In the genomic region with DNA sequence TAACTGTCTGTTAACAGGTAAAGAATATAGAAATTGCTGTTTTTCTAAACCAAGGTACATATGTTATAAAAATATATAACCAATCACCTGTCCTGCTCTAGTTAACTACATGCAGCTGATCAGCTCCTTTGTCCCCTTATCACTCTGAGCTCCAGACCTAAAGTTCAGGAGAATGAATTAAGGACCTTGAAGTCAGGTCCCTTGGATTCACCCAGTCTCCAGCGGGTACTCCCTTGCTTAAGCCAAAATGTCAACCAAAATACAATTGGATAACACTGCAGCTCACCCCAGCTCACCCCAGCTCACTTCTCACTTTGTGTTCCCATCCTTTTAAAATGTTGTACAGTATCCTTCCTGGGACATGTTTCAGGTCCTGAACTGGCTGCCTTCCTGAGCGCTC, we compare ENCODE assay signal across 21 mouse cellular contexts. TPM values are rescaled to one million over a fixed set of nuclear protein-coding genes. Genes with fewer than 3 reads are reported as not detected.
DNase-seq lines count a peak whose midpoint lies in the region; ATAC-seq and TF ChIP-seq lines count a peak whose summit lies in the region.
"Had no signal": no experiment of that assay in that cellular context is flagged by ENCODE, and none has a peak within 500 bp of the region (broad histone marks: within the 10 kb centered on the region; RNA-seq: fewer than 3 reads in every experiment).

No protein-coding gene starts in this region.

- peaks cover 8% of the 10 kb centered on the region; the same call in 1 of the 2 replicates for H3K4me1 ChIP-seq in kidney, adult 2 months (ENCODE audit: control insufficient read depth, insufficient read depth, low read length)
- peaks cover 6% of the 10 kb centered on the region for H3K4me1 ChIP-seq in midbrain, embryonic 11.5 days (ENCODE audit: control insufficient read depth, insufficient read depth, low read length)
- peaks cover 37% of the 10 kb centered on the region for H3K4me1 ChIP-seq in midbrain, embryonic 10.5 days
- no peaks in the 10 kb centered on the region; the same call in 1 of the 2 replicates for H3K4me1 ChIP-seq in embryonic fibroblast, embryonic 13.5 days (ENCODE audit: control insufficient read depth, insufficient read depth, low read length)

- H3K9ac ChIP-seq in midbrain, embryonic 11.5 days (ENCODE audit: low read length), result no peak overlapping the region
- H3K9ac ChIP-seq: embryonic facial prominence, embryonic 13.5 days; forebrain, embryonic 13.5 days; forebrain, postnatal 0 days; hindbrain, embryonic 13.5 days had no signal

- no peak for ATAC-seq in midbrain, embryonic 11.5 days (ENCODE audit: low FRiP score)
- ATAC-seq: activated CD4-positive, CD25-positive, alpha-beta regulatory T cell, adult 4 months; forebrain, embryonic 13.5 days; forebrain, postnatal 0 days; hindbrain, postnatal 0 days; Patski had no signal

- H3K36me3 ChIP-seq in kidney, adult 2 months (ENCODE audit: control insufficient read depth, insufficient read depth, low read length), result no peaks in the 10 kb centered on the region
- no peaks in the 10 kb centered on the region for H3K36me3 ChIP-seq in midbrain, embryonic 11.5 days (ENCODE audit: control insufficient read depth, insufficient read depth, low read length)
- H3K36me3 ChIP-seq in midbrain, embryonic 10.5 days, result no peaks in the 10 kb centered on the region
- H3K36me3 ChIP-seq: embryonic facial prominence, embryonic 13.5 days; hindbrain, embryonic 13.5 days had no signal

- 88% methylated on average over 2 of the region's 2 CpGs for WGBS in kidney, adult 2 months
- WGBS in midbrain, embryonic 11.5 days, result 87% methylated on average over 2 of the region's 2 CpGs
- WGBS in midbrain, embryonic 10.5 days, result 80% methylated on average over 2 of the region's 2 CpGs

- no peak for TF ChIP-seq CTCF in kidney, adult 2 months (conservative IDR thresholded peaks at IDR 0.05; ENCODE audit: insufficient read depth, insufficient read length, low read depth, low read length)
- no peak for TF ChIP-seq CTCF in embryonic fibroblast, embryonic 13.5 days (IDR thresholded peaks at IDR 0.05; ENCODE audit: borderline replicate concordance, insufficient read depth, low read length)

- no peaks in the 10 kb centered on the region for H3K27me3 ChIP-seq in kidney, adult 2 months (replicated peaks; ENCODE audit: control insufficient read depth, insufficient read depth, low read length)
- no peaks in the 10 kb centered on the region for H3K27me3 ChIP-seq in midbrain, embryonic 11.5 days (ENCODE audit: control insufficient read depth, insufficient read depth, low read length)
- no peaks in the 10 kb centered on the region; the same call in 1 of the 2 replicates for H3K27me3 ChIP-seq in midbrain, embryonic 10.5 days (ENCODE audit: low read depth, poor library complexity, severe bottlenecking)
- H3K27me3 ChIP-seq: CH12.LX; embryonic facial prominence, embryonic 13.5 days; forebrain, embryonic 13.5 days; Patski had no signal

- H3K4me3 ChIP-seq in kidney, adult 2 months (ENCODE audit: insufficient read depth, low read depth, low read length), result no peak overlapping the region
- no peak overlapping the region for H3K4me3 ChIP-seq in midbrain, embryonic 11.5 days (ENCODE audit: low read depth, low read length)
- no peak overlapping the region for H3K4me3 ChIP-seq in midbrain, embryonic 10.5 days
- H3K4me3 ChIP-seq in embryonic fibroblast, embryonic 13.5 days (ENCODE audit: insufficient read depth, low read length), result no peak overlapping the region
- H3K4me3 ChIP-seq: embryonic facial prominence, embryonic 13.5 days; forebrain, embryonic 13.5 days; hindbrain, embryonic 13.5 days had no signal

- H3K27ac ChIP-seq in kidney, adult 2 months (ENCODE audit: insufficient read depth, low read depth, low read length), result peak overlapping the region; percentile 90; the same call in 1 of the 2 replicates
- no peak overlapping the region for H3K27ac ChIP-seq in midbrain, embryonic 11.5 days (ENCODE audit: low read depth, low read length)
- no peak overlapping the region for H3K27ac ChIP-seq in midbrain, embryonic 10.5 days (replicated peaks)
- no peak overlapping the region for H3K27ac ChIP-seq in embryonic fibroblast, embryonic 13.5 days (ENCODE audit: insufficient read depth, low read length)
- H3K27ac ChIP-seq: embryonic facial prominence, embryonic 13.5 days; forebrain, embryonic 13.5 days; hindbrain, embryonic 13.5 days had no signal

- no peaks in the 10 kb centered on the region for H3K9me3 ChIP-seq in midbrain, embryonic 11.5 days (ENCODE audit: control insufficient read depth, low read length)
- H3K9me3 ChIP-seq in midbrain, embryonic 10.5 days (replicated peaks), result no peaks in the 10 kb centered on the region
- H3K9me3 ChIP-seq: embryonic facial prominence, embryonic 13.5 days; forebrain, embryonic 13.5 days; hindbrain, embryonic 13.5 days had no signal

- TF ChIP-seq POLR2A in kidney, adult 2 months (IDR thresholded peaks at IDR 0.05; ENCODE audit: low read depth, low read length), result no peak
- peak; percentile 12; the same call in 1 of the 2 replicates for TF ChIP-seq POLR2A in embryonic fibroblast, embryonic 13.5 days (IDR thresholded peaks at IDR 0.05; ENCODE audit: low read depth, low read length)

- no peak overlapping the region for H3K4me2 ChIP-seq in midbrain, embryonic 11.5 days
- H3K4me2 ChIP-seq: forebrain, embryonic 13.5 days; hindbrain, embryonic 13.5 days had no signal

- no peak for DNase-seq in kidney, adult 2 months
- no peak for DNase-seq in kidney, postnatal 10 days
- peak; percentile 79 for DNase-seq in midbrain, embryonic 11.5 days (ENCODE audit: low spot score, missing footprints)
- no peak for DNase-seq in midbrain, embryonic 10.5 days (ENCODE audit: low spot score)
- DNase-seq in spleen, postnatal 36 days (ENCODE audit: low spot score in 2 of 2), result no peak
- DNase-seq in right cerebral cortex, postnatal 25 days, result no peak
- DNase-seq: adrenal gland, postnatal 14 days; cerebellum, adult 11-12 months; cerebellum, adult 9-10 months; forebrain, postnatal 0 days; gastrocnemius, postnatal 14 days; heart, postnatal 10 days had no signal

RNA-seq across cellular contexts. Expression of gene Mthfd1, which starts 1.5 kb away (rescaled TPM):
- polyA plus RNA-seq in kidney, adult 2 months (2012; rRNA removed), result 128 and 132 TPM in 2 replicates
- 62.9 and 63.9 TPM in 2 replicates for polyA plus RNA-seq in midbrain, embryonic 11.5 days (2014; fragmentation: Nextera tagmentation; extraction: Ambion mirVana)
- polyA plus RNA-seq in midbrain, embryonic 10.5 days (2016; fragmentation: Nextera tagmentation; extraction: Ambion mirVana), result 82.4 and 91.8 TPM in 2 replicates
- 30.9 and 38.6 TPM in 2 replicates for polyA plus RNA-seq in embryonic fibroblast, embryonic 13.5 days (2011; ENCODE audit: insufficient read length, low read depth, missing spikeins)

RNA-seq across cellular contexts. Expression of gene Tex21, which starts 7.0 kb away (rescaled TPM):
- 0.11 TPM in 1 of 2 replicates, not detected in the other for polyA plus RNA-seq in kidney, adult 2 months (2012; rRNA removed)
- polyA plus RNA-seq in midbrain, embryonic 11.5 days (2014; fragmentation: Nextera tagmentation; extraction: Ambion mirVana), result not detected in 2 replicates
- polyA plus RNA-seq in midbrain, embryonic 10.5 days (2016; fragmentation: Nextera tagmentation; extraction: Ambion mirVana), result not detected in 2 replicates
- polyA plus RNA-seq in embryonic fibroblast, embryonic 13.5 days (2011; ENCODE audit: insufficient read length, low read depth, missing spikeins), result not detected in 2 replicates
- polyA plus RNA-seq: activated CD4-positive, CD25-positive, alpha-beta regulatory T cell, adult 4 months; cortical plate, adult 2 months; embryonic facial prominence, embryonic 13.5 days; forebrain, embryonic 13.5 days; forebrain, postnatal 0 days; hindbrain, postnatal 0 days; Patski had no signal
